Mouse (Mus musculus) adrenal gland, adult 2 months (tissue): ENCODE results near the gene Scoc. TPM values are rescaled to one million over a fixed set of nuclear protein-coding genes. Genes with fewer than 3 reads are reported as not detected.
"Not testable (repeated sequence)": the region's sequence is repeated elsewhere in the genome, so short reads cannot be mapped to it uniquely, and the experiment has no call there.

Source experiments
- DNase-seq: peaks from one replicate; pipeline ENCODE4 v3.0.0; 2021
- long read RNA-seq: library from polyadenylated mRNA; stranded (forward); transcript quantifications from one replicate; pipeline ENCODE4 v2.0.0, GENCODE M21; 2021
- polyA plus RNA-seq: library from polyadenylated mRNA; depleted of rRNA; stranded (reverse); fragments of >200 nt; gene quantifications from 2 replicates; pipeline ENCODE4 v1.2.3, GENCODE M21; 2012; rRNA removed
- total RNA-seq, 2 experiments: library from RNA; stranded (reverse); gene quantifications; 2 replicates each; pipeline ENCODE4 v1.2.3; 2021

The Scoc gene
- total RNA-seq (10 to 100 TPM; 73.5 to 82.5 TPM), polyA plus RNA-seq (0.93 and 1.2 TPM in 2 replicates)
- long read RNA-seq, transcript Scoc-203 (4 exons, 409 nt): major isoform, 49 of 51 reads
- long read RNA-seq, partial matches to known transcripts: 0 of 51 reads
- long read RNA-seq, other reads (novel, unspliced or antisense): 0 of 51 reads

DNA sequence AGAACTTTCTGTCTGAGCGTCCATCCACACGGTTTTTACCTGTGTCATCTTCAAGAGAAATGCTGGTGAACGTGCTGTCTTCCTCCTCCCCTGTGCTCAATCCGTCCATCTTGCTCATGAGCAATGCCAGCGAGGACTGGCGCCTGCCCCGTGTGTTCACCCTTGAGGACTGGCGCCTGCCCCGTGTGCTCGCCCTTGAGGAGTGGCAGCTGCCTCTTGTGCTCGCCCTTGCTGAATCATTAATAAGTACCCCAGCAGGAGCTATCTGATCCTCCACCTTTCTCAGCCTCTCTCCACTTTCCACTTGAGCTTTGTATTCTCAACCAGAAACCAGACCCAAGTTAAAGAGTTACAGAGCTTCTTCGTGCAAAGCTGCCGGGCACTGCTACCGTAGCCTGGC lies at the start of gene Scoc:
TSS of gene Scoc (minus strand) at position 170 of the 400 bp plus-strand sequence.
- no peak for DNase-seq

DNA sequence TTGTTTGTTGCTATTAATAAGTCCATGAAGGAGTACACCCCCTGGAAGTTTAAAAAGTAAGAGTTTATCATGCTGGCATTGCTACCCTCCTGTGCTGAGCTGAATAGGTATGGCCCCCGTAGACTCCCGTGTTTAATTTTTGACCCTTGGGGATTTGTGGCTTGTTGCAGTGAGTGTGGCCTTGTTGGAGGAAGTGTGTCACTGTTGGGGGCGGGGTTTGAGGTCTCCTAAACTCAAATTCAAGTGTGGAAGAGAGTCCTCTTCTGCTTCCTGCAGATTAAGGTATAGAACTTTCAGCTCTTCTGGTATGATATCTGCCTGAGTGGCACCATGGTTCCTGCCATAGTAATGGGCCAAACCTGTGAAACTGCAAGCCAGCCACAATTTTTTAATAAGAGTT lies 1.4 kb upstream of the Scoc start:
- no peak for DNase-seq

DNA sequence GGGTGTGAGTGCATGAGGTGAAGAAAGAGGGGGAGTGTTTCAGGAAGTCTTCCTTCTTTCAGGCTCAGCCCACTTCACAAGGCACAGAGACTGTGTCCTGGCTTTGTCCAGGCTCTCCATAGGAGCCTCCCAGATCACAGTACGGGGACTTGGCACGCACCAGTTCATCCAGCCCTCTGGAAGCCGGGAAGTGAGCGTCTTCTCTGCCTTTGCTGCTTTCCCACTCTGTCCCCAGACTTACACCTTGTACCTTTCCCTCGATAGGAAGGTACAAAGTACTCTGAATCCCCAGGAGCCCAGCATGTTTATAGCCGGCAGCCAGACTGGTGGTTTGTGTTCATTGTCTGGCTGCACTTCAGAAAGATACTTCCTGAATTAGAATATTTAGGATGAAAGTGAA lies 1.1 kb downstream of the Scoc start:
- DNase-seq: no peak

DNA sequence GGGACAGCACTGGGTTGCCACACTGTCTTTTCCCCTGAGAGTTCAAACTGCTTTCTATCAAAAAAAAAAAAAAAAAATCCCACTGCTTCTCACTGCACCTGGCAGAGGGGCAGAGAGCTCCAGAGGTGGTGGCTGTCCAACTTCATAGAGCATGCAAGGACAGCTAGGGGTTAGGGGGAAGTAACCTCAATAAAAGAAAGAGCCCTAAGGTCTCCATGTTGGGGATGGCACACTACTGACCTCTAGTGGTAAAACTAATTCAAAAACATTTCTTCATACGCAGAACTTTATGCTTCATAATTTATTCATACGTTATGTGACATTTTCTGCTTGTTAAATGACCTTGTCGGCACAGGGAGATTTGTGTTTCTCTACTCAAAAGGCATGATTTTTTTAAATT lies 7.1 kb downstream of the Scoc start:
- no peak for DNase-seq

DNA sequence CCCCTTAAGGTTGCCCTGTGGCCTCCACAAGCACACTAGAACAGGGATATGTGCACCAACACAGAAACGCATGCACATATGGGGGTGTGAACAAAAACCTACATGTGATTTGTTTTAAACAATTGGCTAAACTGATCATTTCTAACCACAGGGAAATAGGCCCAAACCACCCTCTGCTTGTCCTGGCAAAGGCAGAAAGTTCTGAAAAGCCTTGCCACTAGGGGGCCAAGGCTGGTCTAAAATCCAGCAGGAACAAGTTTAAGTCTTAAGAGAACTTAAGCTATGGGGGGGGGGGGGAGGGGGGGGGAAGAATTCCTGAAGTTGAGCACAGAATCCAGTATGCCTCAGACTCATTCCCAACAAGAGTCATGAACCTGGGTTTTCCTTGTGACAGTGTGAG lies 8.2 kb downstream of the Scoc start:
- no peak for DNase-seq

DNA sequence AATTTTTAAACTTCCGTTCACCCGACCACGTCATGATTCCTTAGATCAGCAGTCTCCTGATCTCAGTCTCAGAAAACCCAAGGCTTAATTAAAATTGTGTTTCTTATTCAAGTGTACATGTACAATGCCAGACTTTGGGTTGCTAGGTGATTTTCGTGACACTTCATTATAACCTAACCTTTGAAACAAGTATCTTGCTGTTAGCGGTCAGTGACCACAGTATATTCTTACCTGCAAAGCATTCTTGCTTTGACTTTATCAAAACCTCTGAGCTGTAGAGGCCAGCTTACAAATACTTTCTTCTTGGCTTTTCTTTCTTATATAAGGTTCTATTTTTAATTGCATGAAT lies 15.2 kb downstream of the Scoc start:
- no peak for DNase-seq

DNA sequence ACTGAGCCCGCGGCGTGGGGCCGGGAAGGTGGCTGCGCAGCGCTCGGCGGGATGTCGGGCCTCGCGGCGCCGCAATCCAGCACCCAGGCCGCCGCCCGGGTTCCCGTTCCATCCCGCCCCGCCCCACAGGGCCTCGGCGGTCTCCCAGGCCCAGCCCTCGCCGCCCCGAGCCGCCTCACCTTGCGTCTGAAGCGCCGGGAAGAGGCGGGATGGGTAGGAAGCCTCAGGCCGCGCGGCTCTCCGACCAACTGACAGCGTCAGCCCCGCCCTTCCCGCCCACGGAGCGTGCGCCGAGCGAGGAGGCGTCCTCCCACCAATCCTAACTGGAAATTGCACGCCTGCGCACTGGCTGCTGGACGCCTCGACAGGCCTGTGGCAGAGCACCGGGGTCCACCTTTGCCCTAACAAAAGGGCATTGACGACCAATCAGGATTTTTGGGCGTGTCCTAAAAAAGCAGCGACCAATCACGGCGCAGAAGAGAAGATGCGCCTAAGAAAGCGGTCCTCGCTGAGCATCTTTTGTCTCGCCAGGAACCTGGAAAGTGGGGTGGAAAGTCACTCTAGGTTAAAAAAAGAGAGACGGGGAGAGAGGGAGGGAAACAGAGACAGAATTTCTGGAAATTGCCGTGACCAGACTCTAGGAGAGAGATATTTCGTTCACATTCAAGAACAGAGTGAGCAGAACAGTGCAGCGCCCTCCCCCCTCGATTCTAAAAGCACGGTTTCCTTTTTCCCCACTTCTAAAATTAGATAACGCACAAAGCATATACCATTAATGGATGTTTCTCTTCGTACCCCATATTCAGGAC lies 15.7 kb downstream of the Scoc start:
- peak; percentile 99 for DNase-seq

DNA sequence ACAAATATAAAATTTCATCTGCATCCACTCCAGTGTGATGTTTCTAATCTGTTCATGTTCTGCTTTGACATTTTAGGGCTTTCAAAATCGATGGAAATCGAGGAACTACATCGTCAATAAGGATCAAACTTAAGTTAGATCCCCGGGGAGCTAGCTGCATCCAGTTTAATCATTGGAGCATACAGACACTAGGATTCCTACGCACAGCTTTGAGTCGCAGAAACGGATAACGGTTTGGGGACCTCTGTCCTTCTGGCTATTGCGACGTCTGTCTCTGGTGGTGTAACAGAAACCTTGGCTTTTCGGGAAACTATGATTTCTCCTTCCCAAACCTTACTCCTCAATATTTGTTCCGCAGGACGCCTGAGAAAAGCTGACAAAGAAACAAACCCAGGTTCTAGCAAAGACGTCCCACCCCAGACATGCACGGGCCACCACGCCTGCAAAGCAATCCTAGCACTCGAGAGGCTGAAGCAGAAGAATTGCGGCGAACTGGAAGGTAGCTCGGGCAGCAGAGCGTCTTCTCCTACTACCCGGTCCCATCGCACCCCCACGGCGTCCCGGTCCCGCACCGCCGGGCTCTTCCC lies 16.4 kb downstream of the Scoc start:
- DNase-seq: no peak

DNA sequence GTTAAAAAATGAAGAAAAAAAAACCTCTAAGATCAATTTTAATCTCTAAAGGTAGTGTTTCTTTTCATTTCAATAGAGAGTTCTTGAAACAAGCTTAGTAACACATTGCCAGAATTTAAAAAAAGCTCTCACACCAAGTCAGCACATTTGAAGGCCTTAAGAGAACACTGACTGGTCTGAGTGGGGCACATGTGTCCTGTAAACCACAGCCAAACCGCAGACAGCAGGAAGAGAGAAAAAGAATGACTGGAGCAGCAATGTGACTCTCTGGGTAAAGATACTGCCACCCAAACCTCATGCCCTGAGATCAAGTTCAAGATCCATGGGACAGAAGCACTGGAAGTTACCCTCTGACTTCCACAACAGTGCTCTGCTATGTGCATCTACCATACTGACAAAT lies 21.1 kb downstream of the Scoc start:
- DNase-seq: no peak

DNA sequence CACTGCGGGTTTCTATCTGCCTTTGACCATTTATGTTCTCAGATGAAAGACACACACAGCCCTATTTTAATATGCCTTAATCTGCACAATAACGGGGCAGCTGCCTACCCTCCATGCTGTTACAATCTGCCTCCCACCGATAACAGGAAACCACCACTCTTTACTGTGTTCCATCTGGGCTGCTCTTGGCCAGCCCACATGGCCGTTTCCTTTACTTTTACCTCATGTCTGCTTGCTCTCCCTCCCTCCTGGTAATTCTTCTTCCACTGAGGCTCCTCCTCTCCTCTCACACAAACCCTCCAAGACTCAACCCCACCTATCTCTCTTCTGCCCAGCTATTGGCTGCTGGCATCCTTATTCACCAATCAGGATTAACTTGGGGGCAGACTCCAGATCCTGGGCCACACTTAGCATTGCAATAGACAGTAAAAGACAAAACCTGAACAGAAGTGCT lies 29.1 kb downstream of the Scoc start:
- no peak for DNase-seq

DNA sequence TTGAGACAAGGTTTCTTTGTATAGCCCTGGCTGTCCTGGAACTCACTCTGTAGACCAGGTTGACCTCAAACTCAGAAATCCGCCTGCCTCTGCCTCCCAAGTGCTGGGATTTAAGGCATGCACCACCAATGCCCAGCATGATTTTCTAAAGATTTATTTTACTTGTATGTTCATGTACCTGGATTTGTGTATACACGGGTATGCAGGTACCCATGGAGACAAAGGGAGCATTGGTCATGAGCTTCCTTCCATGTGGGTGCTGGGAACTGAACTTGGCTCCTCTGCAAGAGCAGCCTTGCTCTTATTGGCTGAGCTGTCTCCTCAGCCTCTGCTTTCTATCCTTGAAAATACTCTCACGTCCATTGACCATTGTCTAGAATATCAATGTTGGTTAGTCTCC lies 29.6 kb downstream of the Scoc start:
- DNase-seq: not testable (repeated sequence)

DNA sequence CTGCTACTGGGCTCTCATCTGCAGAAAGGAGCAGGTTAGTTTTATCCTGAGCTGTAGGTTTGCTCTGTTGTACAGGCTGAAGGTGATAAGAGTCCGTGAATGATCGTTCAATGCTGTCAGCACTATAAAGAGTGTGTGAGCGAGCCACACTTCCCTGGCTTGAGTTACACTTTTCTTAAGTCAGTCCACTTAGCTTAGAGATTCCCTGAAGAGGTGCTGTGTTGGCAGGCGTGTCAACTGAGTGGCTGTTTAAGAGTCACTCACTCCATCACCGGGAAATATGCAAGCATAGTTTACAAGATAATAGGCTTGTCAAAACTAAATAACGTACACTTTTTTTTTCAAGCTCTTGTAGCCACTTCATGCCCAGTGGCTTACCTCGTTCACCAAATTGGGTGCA lies 31.2 kb downstream of the Scoc start:
- DNase-seq: no peak

DNA sequence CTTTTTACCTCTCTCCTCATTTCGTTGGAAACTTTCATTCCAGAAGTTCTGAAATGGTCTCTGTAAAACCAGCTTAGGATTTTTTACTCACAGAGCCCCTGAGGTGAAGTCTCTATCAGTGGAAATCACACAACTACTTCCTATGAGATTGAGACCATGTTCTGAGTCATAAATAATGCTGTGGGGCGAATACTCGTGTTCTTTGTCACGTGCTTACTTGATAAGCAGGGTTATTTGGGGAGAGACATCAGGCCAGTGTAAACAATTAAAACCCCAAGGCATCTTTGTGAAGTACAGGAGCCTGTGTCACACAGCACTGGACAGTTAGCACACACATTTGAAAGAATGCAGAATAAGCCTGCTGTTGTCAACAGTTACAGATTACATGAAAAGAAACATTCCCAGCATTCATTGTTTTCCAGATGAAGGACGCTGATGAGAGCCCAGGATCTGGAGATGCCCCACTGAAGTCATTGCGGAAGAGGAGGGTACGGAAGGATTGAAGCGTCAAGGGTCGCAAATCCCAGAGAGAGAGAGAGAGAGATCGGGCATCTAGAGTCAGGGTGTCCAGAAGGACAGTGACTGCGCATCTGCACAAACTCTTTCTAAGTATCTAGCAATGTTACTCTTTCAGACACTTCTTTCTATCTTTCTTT lies 32.0 kb downstream of the Scoc start:
- DNase-seq: no peak

DNA sequence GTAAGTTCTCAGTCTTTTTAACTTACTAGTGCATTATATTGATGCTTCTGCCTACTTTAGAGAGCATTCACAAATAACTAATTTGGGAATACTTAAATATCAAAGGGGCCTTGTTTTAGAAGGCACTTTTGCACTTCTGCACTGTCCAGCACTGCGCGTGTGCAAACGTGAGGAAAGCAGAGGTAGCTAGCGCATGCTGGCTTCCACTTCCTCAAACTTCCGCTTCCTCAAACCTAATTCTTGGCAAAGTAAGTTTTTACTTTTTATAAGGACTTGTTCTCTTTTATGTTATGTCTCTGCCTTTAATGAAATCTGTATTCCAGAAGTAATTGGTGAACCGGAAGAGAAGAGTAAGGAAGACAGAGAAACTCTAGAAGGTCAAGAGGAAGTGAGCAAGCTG lies 33.0 kb downstream of the Scoc start:
- DNase-seq: no peak

DNA sequence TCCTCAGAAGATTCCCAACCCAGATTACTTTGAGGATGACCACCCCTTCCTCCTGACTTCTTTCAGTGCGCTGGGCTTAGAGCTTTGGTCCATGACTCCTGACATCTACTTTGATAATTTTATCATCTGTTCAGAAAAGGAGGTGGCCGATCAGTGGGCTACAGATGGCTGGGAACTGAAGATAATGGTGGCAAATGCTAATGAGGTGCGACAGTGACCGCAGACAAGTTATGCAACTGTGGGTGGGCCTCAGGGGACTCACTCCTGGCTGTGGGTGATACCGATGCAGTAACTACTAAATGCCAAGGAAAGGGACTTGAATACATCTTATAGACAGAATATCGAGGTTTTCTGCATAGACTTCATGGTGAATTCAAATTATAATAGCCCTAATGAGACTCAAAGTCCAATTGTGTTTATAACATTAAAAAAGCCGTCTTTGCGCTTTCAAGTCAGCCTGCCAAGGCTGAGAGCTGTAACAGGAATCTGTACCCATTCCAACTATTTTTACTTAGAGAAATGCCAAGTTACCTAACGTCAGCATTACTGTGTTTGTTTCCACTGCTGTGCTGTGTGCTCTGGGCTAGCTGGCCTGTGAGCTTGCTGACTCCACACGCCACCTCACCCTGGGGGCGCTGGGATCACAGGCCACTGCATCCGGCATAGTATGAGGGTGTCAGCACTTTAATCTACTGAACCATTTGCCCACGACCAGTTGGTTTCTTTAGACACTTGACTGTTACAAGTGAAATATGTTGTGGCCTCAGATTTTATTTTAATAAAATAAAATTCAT lies 35.0 kb downstream of the Scoc start:
- no peak for DNase-seq

DNA sequence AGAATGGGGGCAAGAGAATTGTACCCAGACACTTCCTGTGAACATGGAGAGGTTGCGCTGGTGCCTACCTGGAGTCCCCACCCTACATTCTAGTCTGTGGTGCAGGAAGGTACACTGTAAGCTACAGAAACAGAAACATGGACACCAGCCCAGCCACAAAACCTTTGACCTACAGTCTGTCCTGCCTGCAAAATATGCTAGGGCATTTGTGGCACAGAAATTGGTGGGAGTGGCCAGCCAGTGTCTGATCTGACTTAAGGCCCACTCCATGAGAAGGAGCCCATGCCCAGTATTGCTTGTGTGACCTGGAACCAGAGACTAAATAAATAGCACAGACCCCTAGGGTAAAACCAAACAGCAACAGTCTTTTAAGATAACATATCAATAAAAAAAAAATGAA lies 36.8 kb downstream of the Scoc start:
- no peak for DNase-seq

DNA sequence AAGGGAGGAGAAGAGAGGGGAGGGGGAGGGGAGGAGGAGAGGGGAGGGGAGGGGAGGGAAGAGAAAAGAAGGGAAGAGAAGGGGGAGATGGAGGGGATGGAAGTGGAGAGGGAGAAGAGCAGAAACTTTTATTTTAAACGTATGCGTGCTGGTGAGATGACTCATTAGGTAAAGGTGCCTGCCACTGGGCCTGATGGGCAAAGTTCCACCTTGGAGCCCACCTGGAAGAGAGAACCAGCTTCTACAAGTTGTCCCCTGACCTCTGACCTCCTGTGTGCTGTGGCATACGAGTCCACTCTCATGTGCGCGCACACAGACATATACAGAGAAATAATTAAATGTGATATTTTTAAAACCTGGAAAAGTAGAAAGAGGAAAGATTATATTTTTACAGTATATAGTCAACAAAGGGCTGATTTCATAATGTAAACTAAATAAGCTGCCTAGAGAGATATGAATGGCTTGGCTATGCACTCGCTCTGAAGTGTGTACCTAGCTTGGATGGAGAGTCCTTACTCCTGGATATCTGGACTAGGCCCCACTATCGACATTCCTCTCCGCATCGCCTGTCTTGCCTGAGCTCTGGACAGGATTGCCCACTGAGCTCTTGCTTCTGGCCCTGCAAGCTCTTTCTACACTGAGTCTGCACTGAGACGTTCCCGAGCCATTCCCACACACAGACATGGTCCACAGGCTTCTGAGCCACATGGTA lies 39.2 kb downstream of the Scoc start:
- DNase-seq: no peak

DNA sequence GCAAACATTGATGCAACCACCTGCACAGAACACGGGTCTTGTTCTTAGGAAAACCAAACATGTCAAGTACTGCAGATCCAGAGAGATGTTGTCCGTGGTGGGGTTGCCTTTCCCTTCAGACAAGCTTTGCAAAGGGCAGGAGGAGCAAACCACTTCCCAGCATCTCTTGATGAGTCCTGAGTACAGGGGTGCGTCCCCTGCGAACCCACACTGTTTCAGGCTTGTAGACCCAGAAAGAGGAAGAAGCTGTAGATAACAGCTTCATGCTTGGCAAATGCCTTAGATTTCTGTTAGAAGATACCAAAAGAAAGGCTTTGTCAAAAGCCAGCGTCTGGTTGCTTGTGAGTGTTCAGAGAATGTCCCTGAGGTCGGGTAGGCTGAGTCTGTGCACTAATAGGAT lies 40.2 kb downstream of the Scoc start:
- DNase-seq: no peak

DNA sequence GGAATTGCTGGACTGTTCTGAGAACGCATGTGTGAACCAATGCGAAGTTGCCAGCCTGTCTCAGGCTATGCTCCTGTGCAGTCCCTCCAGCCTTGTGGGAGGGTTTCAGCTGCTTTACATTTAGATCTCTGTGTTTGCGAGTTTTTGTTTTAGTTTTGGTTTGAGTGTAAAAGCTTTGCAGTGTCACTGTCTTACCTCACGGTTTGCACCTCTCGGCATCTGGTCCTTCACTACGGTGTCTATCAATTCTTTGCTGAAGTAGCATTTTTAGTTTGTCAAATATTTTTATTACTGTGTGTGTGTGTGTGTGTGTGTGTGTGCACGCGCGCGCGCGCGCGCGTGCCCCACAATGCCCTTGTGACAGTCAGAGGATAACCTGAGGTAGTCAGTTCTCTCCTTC lies 41.3 kb downstream of the Scoc start:
- DNase-seq: no peak

DNA sequence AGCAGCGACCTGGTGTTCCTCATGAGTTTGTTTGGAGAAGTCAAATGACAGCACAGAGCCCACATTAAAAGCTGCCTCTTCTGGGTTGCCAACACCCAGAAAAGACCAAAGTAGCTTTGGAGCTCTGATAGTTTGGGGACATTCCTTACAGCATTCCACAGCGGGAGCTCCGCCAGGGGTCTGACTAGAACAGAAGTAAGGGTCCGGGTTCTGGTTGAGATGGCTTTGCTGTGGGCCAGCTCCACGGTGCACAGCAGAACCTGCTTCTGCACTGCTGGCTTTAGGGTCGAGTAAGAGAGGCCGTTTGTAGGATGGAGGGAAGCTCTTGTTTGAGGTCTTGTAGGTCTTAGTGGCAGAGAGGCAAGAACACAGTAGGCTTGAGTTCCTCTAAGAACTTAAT lies 49.7 kb downstream of the Scoc start:
- DNase-seq: no peak

DNA sequence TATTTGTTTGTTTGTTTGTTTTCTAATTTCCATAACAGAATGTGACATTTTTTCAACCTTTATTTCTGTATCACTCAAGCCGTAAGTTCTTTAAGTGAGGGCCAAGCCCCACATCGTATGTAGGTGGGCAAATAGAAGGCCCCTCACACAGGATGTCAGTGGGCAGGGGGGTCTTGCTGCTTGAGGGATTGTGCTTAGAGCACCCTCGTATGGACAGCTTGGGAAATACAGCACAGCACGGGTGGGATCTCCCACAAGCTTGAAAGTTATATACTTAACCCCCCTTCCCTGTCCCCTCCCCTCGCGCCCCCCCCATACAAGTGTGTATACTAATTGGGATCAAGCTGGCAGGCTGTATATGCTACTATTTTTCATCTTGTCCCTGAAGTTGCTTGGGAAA lies 51.4 kb downstream of the Scoc start:
- no peak for DNase-seq

DNA sequence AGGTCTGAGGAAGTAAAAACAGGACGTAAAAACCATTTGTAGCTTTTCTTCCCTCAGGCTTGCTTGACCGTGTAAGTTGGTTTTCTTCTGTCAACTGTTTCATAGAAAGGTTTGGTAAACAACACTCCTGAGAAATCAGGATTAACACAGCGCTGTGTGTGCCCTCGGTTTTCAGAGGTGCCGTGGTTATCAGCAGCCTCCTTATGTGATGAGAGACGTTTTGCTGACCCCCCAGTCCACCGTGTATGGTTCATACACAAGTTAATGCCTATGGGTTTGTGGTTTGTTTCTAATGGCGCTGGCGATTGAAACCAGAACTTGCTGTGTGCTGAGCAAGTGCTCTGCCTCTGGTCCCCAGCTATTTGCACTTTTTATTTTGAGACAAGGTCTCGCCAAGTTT lies 52.6 kb downstream of the Scoc start:
- DNase-seq: no peak
